Mouse (Mus musculus) forebrain, embryonic 13.5 days (tissue): ENCODE measurements around the gene Bcam. TPM values are rescaled to one million over a fixed set of nuclear protein-coding genes. Genes with fewer than 3 reads are reported as not detected.

ENCODE experiments used
- ATAC-seq: fragments of 200-750 bp; cut with Nextera tagmentation; 2 replicates; pipeline ENCODE4 v1.8.0; 2017
- H3K27ac ChIP-seq: fragments of 300-500 bp; sonication (generic); 2 replicates; pipeline ENCODE4 v1.5.1; 2015; ENCODE audit warnings: inconsistent platforms, mild to moderate bottlenecking, moderate library complexity
- H3K27me3 ChIP-seq: fragments of 300-500 bp; sonication (generic); 2 replicates; pipeline ENCODE4 v1.6.1; 2015; ENCODE audit warnings: mild to moderate bottlenecking, inconsistent platforms
- H3K36me3 ChIP-seq: fragments of 300-500 bp; sonication (generic); 2 replicates; pipeline ENCODE4 v1.6.1; 2015; ENCODE audit warnings: mild to moderate bottlenecking, inconsistent platforms; ENCODE audit not compliant: poor library complexity, severe bottlenecking
- H3K4me1 ChIP-seq: fragments of 300-500 bp; sonication (generic); 2 replicates; pipeline ENCODE4 v1.6.1; 2015; ENCODE audit warnings: inconsistent platforms
- H3K4me2 ChIP-seq: fragments of 300-500 bp; sonication (generic); 2 replicates; pipeline ENCODE4 v1.6.1; 2015; ENCODE audit warnings: inconsistent platforms, mild to moderate bottlenecking, moderate library complexity
- H3K4me3 ChIP-seq: fragments of 300-500 bp; sonication (generic); 2 replicates; pipeline ENCODE4 v1.5.1; 2015; ENCODE audit warnings: mild to moderate bottlenecking, inconsistent platforms
- H3K9ac ChIP-seq: fragments of 300-500 bp; sonication (generic); 2 replicates; pipeline ENCODE4 v1.6.1; 2015; ENCODE audit warnings: mild to moderate bottlenecking, inconsistent platforms
- H3K9me3 ChIP-seq: fragments of 300-500 bp; sonication (generic); replicated peaks from 2 replicates; pipeline ENCODE4 v1.6.1; 2016; ENCODE audit warnings: inconsistent platforms
- WGBS: fragments of 180-500 bp; shearing (Covaris S2); methylation state at CpG from one replicate; pipeline ENCODE4 v1.1.7; 2015; 5-methylcytosine and 5-hydroxymethylcytosine counted together
- polyA plus RNA-seq: library from polyadenylated mRNA; unstranded; fragments of >200 nt; fragmentation: Nextera tagmentation; extraction: Ambion mirVana; gene quantifications from 2 replicates; pipeline ENCODE4 v1.2.1, GENCODE M21; 2015

Bcam gene
- polyA plus RNA-seq, 1 experiment from 2014 or later = 4.4 TPM

GRCm38 (mm10) chr7:19714836-19715235 is 56.0 kb downstream of the Bcam start:
- Histone ChIP-seq H3K4me2 (peak overlapping the region; percentile 98), H3K27me3 (no peaks in the 10 kb centered on the region), H3K9me3 (no peaks in the 10 kb centered on the region), H3K9ac (peak overlapping the region; percentile 95), H3K4me1 (peaks cover 23% of the 10 kb centered on the region), H3K27ac (peak overlapping the region; percentile 70), H3K4me3 (peak overlapping the region; percentile 100), H3K36me3 (peaks cover 51% of the 10 kb centered on the region)
- 0% methylated on average over 39 of the region's 39 CpGs for WGBS
- no peak for ATAC-seq

- H3K27ac ChIP-seq = no peak overlapping the region
- no peaks in the 10 kb centered on the region for H3K9me3 ChIP-seq
- no peak overlapping the region for H3K9ac ChIP-seq
- WGBS = 89% methylated on average over 9 of the region's 9 CpGs
- no peaks in the 10 kb centered on the region for H3K27me3 ChIP-seq
- peaks cover 56% of the 10 kb centered on the region for H3K36me3 ChIP-seq
- H3K4me2 ChIP-seq = peak overlapping the region; percentile 98; the same call in 1 of the 2 replicates
- ATAC-seq = no peak
- H3K4me3 ChIP-seq = peak overlapping the region; percentile 100; the same call in 1 of the 2 replicates
- peaks cover 23% of the 10 kb centered on the region for H3K4me1 ChIP-seq
Measured at GRCm38 (mm10) chr7:19713598-19713997, 57.2 kb downstream of the Bcam start.

- 62% methylated on average over 4 of the region's 4 CpGs for WGBS
- no peak for ATAC-seq
- no peak overlapping the region for H3K27ac ChIP-seq
- H3K4me3 ChIP-seq = no peak overlapping the region
- no peaks in the 10 kb centered on the region for H3K27me3 ChIP-seq
- H3K4me2 ChIP-seq = no peak overlapping the region
- no peak overlapping the region for H3K9ac ChIP-seq
- H3K9me3 ChIP-seq = no peaks in the 10 kb centered on the region
- peaks cover 58% of the 10 kb centered on the region for H3K36me3 ChIP-seq
- H3K4me1 ChIP-seq = peaks cover 23% of the 10 kb centered on the region
Measured at GRCm38 (mm10) chr7:19713196-19713595, 57.6 kb downstream of the Bcam start.

GRCm38 (mm10) chr7:19712414-19712813 is 58.4 kb downstream of the Bcam start:
- ATAC-seq = no peak

GRCm38 (mm10) chr7:19710650-19711049 is 60.2 kb downstream of the Bcam start:
- 94% methylated on average over 10 of the region's 10 CpGs for WGBS
- Histone ChIP-seq H3K4me1 (peaks cover 16% of the 10 kb centered on the region), H3K9me3 (no peaks in the 10 kb centered on the region), H3K27me3 (no peaks in the 10 kb centered on the region), H3K9ac (no peak overlapping the region), H3K36me3 (peaks cover 74% of the 10 kb centered on the region), H3K4me3 (no peak overlapping the region), H3K4me2 (no peak overlapping the region), H3K27ac (no peak overlapping the region)
- no peak for ATAC-seq

More at GRCm38 (mm10) chr7:19712414-19712813, 58.4 kb downstream of the Bcam start:
- no peaks in the 10 kb centered on the region for H3K27me3 ChIP-seq
- H3K36me3 ChIP-seq = peaks cover 64% of the 10 kb centered on the region
- H3K4me1 ChIP-seq = peaks cover 23% of the 10 kb centered on the region
- H3K4me3 ChIP-seq = no peak overlapping the region
- no peaks in the 10 kb centered on the region for H3K9me3 ChIP-seq
- WGBS = 77% methylated on average over 4 of the region's 4 CpGs
- no peak overlapping the region for H3K9ac ChIP-seq
- no peak overlapping the region for H3K27ac ChIP-seq
- H3K4me2 ChIP-seq = no peak overlapping the region

Other genes with a start within 250 kb of the Bcam start
- gene Ppp1r37, start 207.9 kb downstream of the Bcam start, polyA plus RNA-seq = 22.4 and 23.6 TPM in 2 replicates
- gene Zfp296, start 193.7 kb downstream of the Bcam start, polyA plus RNA-seq = 0.23 and 0.35 TPM in 2 replicates
- 130 TPM in 2 replicates for gene Gemin7, start 193.4 kb downstream of the Bcam start, polyA plus RNA-seq
- 54.0 and 55.7 TPM in 2 replicates for gene Clasrp, start 166.5 kb downstream of the Bcam start, polyA plus RNA-seq
- 1.5 and 2.6 TPM in 2 replicates for gene Relb, start 141.6 kb downstream of the Bcam start, polyA plus RNA-seq
- 64.2 and 71.3 TPM in 2 replicates for gene Clptm1, start 106.0 kb downstream of the Bcam start, polyA plus RNA-seq
- gene Apoc2, start 93.1 kb downstream of the Bcam start, polyA plus RNA-seq = 0.50 TPM in 1 of 2 replicates, not detected in the other
- gene Gm44805, start 89.6 kb downstream of the Bcam start, polyA plus RNA-seq = 0.88 TPM in 1 of 2 replicates, not detected in the other
- gene Apoc4, start 89.5 kb downstream of the Bcam start, polyA plus RNA-seq = 0.08 TPM in 1 of 2 replicates, not detected in the other
- gene Apoc1, start 78.4 kb downstream of the Bcam start, polyA plus RNA-seq = 1.2 and 1.8 TPM in 2 replicates
- gene Apoe, start 71.8 kb downstream of the Bcam start, polyA plus RNA-seq = 118 and 125 TPM in 2 replicates
- gene Tomm40, start 55.6 kb downstream of the Bcam start, polyA plus RNA-seq = 112 and 118 TPM in 2 replicates
- gene Nectin2, start 20.5 kb downstream of the Bcam start, polyA plus RNA-seq = 34.6 and 38.0 TPM in 2 replicates
- gene Cblc, start 25.8 kb upstream of the Bcam start, polyA plus RNA-seq = not detected in 2 replicates
- gene Bcl3, start 51.8 kb upstream of the Bcam start, polyA plus RNA-seq = 0.23 and 0.49 TPM in 2 replicates
- 2.3 and 3.9 TPM in 2 replicates for gene Gm19345, start 81.0 kb upstream of the Bcam start, polyA plus RNA-seq
- gene Ceacam16, start 90.3 kb upstream of the Bcam start, polyA plus RNA-seq = not detected in 2 replicates
- not detected in 2 replicates for gene Ceacam19, start 116.9 kb upstream of the Bcam start, polyA plus RNA-seq
- gene Pvr, start 150.1 kb upstream of the Bcam start, polyA plus RNA-seq = 4.9 and 5.1 TPM in 2 replicates
- not detected in 2 replicates for gene Igsf23, start 179.7 kb upstream of the Bcam start, polyA plus RNA-seq
- not detected in 2 replicates for gene Ceacam20, start 194.4 kb upstream of the Bcam start, polyA plus RNA-seq
- not detected in 2 replicates for gene Nlrp9b, start 220.4 kb upstream of the Bcam start, polyA plus RNA-seq